Mouse (Mus musculus) spleen, embryonic (tissue): ENCODE measurements around the gene Chrm5.

Experiments
- CTCF ChIA-PET: fragments of 350-600 bp; sonication (Branson Sonifier 250); formaldehyde crosslinking; loops from one replicate; lab custom pipeline; 2022; lab: Charles Lee

The Chrm5 gene

DNA sequence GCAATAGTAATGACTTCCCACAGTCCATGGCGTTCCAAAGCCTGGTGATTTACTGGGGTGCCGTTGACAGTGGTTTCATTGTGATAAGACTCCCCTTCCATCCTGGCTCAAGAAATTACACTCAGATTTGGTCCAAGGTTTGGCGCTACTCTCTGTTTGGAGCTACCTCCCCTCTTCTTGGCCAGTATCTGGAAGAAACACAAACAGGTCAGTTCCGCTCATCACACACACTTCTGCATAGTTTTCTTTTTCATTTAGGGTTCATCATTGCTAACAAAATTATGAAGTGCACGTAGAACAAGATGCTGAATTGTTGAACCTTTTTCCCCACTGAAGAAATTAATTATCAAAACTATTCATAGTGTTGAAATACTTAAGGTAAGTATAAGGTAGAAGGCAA lies at the start of gene Chrm5:
Gene Chrm5, minus strand, starts transcription at position 101 of the 400 bp plus-strand sequence.
- CTCF ChIA-PET, result no interaction called here

- CTCF ChIA-PET, result no interaction called here
These were observed 46.4 kb upstream of the Chrm5 start for GRCm38 (mm10) chr2:112526933-112527332.

GRCm38 (mm10) chr2:112520526-112521482 lies 40.2 kb upstream of the Chrm5 start:
- CTCF ChIA-PET, result no interaction called here

DNA sequence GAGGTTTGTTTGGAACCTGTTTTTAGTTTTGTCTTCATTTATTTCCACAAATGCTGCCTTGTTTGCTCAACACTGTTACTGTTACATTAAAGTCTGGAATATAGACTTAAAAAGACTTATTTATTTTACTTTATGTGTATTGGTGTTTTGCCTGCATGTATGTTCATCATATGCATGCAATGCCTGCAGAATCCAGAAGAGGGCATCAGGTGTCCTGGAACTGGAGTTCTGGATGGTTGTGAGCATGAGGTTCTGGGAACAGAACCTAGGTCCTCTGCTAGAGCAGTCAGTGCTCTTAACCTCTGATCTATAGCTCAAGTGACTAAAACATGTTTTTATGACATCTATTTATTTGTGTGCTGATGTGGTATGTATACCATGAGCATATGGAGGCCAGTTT lies 38.0 kb upstream of the Chrm5 start:
- CTCF ChIA-PET, result no interaction called here

GRCm38 (mm10) chr2:112517218-112517617 lies 36.6 kb upstream of the Chrm5 start:
- CTCF ChIA-PET, result no interaction called here

DNA sequence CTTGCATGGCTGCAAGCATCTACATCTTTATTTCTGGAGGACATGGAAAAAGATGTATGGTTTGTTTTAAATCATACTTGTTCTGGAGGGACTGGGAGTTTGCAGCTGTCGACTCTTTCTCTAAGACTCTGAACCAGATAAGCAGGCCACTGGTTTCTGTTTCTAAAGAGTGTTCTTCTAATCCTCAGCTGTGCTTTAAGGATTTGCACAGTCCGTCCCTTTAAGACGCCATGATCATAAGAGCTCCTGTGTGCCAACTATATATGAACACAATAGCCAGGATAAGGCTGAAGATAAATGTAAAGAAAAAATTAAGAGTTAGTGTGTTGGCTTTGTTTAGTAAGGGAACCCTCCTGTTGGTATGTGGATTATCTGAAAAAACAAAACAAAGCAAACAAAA lies 36.2 kb upstream of the Chrm5 start:
- CTCF ChIA-PET, result no interaction called here

- CTCF ChIA-PET, result no interaction called here
These were observed 32.5 kb upstream of the Chrm5 start for GRCm38 (mm10) chr2:112513036-112513435.

DNA sequence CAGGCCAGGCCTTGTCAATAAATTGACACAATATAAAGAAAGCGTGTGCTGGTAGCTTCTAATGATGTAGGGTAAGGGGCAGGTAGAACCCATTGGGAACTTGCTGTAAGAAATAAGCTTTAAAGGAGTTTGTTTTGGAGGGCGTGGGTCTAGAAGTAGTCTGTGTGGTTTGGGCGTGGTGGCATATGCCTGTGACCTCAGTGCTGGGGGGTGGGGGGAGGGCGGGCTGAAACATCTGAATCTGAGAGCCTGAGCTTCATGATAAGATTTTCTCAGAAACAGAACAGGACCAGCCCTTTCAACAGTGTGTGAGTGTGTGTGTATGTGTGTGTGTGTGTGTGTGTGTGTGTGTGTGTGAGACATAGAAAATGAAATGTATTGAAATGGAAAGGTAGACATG lies 29.6 kb upstream of the Chrm5 start:
- CTCF ChIA-PET, result no interaction called here

- CTCF ChIA-PET, result interaction anchor here (0.6 kb wide), 1 partner anchor 12 kb away, joined by 5 read pairs; no protein-coding TSS in a partner anchor
These were observed 26.9 kb upstream of the Chrm5 start for GRCm38 (mm10) chr2:112507444-112507843.

DNA sequence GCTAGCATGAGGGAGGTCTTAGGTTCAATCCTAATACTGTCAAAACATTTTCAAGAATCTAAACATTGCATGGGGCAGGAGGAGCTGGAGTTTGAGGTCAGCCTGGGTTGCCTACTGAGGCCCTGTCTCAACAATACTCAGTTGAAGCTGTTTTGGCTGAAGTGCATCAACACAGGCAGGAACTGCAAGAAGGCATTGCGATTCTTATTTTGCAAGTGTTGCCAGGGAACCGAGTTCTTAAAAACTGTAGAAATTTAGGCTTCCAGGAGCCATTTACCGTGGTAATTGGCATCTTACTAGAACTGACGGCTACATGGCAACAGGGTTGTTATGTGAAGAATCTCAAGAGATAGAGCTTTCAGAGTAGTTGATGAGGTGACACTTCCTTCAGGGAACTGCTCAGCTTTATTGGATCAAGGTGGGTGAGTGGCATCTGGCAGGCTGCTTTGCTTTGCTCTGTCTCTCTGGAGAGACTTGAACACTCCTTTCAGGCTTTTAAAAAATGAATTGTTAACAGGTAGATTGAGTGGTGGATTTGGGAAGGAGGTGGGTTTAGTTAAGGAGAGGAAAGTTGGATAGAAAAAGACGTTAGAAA lies 26.4 kb upstream of the Chrm5 start:
- CTCF ChIA-PET, result interaction anchor here (0.6 kb wide), 1 partner anchor 11 kb away, joined by 5 read pairs; no protein-coding TSS in a partner anchor

DNA sequence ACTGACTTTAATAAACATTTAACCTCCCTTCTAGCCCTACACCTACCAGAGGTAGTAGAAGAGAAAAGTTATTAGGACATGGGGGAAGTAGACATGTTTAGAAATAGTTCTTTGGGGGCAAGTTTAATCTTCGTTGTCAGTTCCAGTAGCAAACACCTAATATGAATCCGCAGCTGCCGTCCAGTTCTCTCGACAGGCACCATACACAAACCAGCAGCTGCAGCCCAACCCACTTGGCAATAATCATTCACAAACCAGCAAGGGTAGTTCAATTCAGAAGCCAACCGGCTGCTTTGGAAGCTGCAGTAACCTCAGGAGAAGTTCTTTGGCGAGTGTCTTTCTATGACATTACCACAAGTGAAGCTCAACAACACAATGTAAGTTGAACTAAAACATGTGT lies 23.4 kb upstream of the Chrm5 start:
- CTCF ChIA-PET, result no interaction called here

DNA sequence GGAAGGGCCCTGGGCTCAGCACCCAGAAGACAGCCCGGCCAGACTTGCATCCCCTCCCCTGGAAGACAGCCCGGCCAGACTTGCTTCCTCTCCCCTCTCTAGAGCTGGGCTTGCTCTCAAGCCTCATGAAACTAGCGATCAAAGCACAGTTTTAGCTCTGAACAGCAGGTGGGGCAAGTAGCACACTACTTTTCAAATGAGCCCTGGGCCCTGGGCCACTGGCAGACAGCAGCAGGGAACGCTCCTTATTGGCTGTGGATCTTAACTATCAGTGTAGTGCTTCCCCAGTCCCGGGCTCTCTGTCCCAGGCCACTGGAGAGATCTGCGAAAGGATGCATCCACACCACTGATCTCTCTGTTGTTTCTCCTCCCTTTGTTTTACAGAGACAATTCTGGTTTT lies 20.6 kb upstream of the Chrm5 start:
- CTCF ChIA-PET, result interaction anchor here (0.5 kb wide), 1 partner anchor 213 kb away, joined by 5 read pairs; no protein-coding TSS in a partner anchor

GRCm38 (mm10) chr2:112497851-112498250 lies 17.3 kb upstream of the Chrm5 start:
- CTCF ChIA-PET, result no interaction called here

DNA sequence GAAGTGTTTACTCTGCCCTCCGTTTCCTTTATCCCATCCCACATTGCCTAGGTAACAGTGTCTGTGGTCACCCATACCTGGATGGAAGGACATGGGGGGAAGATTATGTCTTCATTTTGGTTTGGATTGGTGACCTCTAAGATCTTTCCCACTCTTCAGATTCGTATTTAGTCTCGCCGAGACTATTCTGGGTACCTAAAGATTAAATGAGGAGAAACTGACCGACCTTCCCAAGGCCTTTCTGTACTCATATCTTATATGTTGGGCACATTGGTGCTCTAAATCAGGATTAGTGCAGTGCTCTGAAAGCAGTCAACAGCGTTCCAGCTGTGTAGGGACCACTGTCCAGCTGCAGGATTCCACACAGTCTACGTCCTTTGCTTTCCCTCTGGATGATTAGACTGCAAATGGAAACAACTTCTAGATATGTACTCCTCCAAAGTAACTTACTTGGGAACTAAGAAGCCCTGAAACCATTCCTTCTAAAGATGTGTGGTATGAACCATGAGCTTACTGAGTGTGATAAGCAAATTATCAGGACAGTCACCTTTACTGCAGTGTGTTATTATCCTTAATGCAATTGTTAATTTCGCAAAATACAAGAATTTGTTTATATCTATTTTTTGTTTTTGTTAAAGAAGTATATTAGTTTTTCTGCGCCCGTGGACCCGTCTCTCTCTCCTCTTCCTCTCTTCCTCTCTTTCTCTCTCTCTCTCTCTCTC lies 13.1 kb upstream of the Chrm5 start:
- CTCF ChIA-PET, result interaction anchor here (0.6 kb wide), 1 partner anchor 19 kb away, joined by 3 read pairs; no protein-coding TSS in a partner anchor

DNA sequence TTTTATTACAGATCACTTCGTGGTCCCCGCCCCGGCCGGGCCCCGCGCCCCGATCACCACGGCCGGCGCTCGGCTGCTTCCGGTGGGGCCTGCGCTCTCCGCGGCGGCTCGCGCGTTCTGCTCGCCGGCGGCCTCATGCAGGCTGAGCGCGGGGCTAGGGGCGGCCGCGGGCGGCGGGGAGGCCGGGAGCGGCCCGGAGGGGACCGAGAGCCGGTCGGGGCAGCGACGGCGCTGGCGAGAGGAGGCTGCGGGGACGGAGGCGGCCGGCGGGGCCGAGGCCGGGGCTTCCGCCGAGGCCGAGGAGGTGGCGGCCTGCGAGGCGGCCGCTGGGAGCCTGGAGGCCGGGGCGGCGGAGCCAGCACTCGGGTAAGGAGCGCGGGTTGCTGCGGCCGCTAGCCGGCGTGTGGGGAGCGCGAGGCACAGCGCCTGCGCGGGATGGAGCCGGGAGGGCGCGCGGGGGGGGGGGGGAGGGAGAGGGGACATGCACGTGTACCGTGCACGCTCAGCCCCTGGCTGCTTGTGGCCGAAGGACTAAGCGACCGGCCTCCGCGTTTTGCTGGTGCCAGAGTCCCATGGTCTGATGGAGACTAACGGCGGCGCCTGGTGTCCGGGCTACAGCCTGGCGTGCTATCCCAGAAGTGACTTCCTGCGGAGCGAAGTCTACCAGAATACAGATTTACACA lies 12.4 kb upstream of the Chrm5 start, which contains the start of gene Aven:
Gene Aven, plus strand, starts transcription at position 109 of the 683 bp plus-strand sequence.
- CTCF ChIA-PET, result no interaction called here

DNA sequence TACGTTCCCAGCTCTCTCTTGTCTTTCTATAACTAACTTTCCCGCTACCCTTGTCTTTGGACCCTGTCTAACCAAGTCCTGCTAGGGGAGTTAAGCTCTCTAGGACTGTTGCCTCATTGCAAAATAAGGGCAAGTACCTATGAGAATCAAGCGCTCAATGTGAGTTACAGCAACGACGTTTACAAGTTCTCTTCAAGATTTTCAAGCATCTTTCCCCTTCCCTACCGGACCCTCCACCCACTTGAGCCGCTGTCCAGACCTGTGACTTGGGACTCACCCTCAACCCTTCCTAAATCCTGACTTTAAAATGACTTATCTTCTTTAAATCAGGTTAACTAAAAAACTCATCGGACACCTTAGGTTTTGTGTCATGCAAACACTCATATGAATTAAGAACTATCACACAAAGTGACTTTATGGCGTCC lies 11.9 kb upstream of the Chrm5 start:
- CTCF ChIA-PET, result no interaction called here

DNA sequence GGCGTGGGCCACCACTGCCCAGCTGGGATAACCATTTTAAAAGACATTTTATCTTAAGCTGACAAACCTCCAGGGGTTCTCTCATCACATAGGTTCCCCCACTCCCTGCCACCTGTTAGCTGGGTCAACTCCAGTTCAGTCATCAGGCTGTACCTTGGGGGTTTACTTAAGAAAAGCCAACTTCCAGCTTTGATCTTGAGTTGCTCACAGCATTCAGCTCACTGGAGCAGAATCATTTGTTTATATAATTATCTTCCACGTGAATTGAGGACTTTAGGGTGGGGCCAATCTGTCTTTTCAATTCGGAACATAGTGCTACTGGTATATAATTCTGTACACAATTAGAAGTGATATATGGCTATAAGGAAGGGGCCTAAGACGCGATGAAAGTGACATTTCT lies 11.1 kb upstream of the Chrm5 start:
- CTCF ChIA-PET, result interaction anchor here (0.6 kb wide), 1 partner anchor 218 kb away, joined by 5 read pairs; no protein-coding TSS in a partner anchor

DNA sequence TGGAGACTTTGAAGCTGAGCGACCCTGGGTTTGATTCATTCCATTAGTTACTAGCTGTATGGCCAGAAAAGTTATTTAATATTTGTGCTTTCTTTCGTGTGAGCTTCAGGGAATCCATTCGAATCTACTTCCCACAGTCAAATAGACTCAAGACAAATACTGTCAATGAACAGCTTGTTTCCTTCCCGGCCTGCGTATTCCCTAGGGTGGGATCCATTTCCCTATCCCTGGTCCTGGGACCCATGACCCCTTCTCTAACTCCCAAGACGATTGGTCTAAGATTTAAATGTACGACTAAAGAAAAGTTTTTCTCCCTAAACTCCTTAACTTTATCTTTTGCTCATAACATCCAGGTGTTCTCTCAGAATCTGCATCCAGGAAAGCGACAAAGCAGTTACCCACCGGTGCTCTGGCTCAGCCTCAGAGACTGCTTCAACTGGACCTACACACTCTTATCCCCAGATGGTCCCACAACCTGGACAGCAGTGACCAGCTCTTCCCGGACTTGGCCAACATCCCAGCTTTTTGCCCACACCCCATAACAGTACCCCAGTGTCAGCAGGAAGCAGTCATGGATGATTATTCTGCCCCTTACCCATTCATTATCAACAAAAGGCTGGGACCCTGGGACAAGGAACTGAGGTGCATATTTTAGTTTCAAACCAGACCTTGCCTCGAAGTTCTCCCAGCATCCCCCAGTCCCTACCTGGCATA lies 10.1 kb upstream of the Chrm5 start:
- CTCF ChIA-PET, result interaction anchor here (0.6 kb wide), 1 partner anchor 217 kb away, joined by 5 read pairs; no protein-coding TSS in a partner anchor

- CTCF ChIA-PET, result no interaction called here
These were observed 4.3 kb upstream of the Chrm5 start for GRCm38 (mm10) chr2:112484886-112485285.

DNA sequence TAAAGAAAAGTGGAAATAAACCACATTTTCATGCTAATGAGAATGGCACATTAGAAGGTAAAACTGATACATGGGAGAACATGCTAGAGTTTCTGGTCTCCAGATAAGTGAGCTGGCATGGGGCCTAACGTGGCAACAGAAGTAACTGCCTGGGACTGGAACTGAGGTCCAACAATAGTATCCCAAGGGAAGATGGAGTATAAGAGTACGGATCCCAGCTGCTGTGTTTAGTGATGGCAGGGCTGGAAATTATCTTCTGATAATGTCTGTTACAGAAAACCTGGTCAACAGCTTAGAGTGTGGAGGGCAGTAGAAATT lies 2.7 kb upstream of the Chrm5 start:
- CTCF ChIA-PET, result interaction anchor here (0.7 kb wide), 1 partner anchor 112 kb away, joined by 3 read pairs; no protein-coding TSS in a partner anchor
